Mouse (Mus musculus): ENCODE results near the gene Mybl2. TPM values are rescaled to one million over a fixed set of nuclear protein-coding genes. Genes with fewer than 3 reads are reported as not detected.
"Not testable (repeated sequence)": the region's sequence is repeated elsewhere in the genome, so short reads cannot be mapped to it uniquely, and the experiment has no call there.

Gene Mybl2
- total and polyA plus RNA-seq, 3 experiments: 60.8 to 145 TPM; not detected in 1

DNA sequence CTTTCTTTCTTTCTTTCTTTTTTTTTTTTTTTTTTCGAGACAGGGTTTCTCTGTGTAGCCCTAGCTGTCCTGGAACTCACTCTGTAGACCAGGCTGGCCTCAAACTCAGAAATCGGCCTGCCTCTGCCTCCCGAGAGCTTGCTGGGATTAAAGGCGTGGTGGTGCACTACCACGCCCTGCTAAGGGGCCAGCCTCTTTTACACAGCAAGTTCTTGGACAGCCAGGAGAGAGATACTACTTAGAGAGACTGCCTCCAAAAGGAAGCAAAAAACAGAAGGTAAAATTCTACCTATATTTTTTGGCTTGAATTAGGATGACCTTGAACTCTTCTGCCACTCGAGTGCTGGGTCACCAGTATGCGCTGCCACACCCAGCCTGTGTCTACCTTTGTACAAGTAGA is 4.5 kb downstream of the Mybl2 start:
- H3K9ac ChIP-seq (ENCODE audit: control insufficient read depth, low read depth, low read length, poor library complexity, severe bottlenecking); H3K27me3 ChIP-seq (ENCODE audit: control insufficient read depth in 1 of 2, insufficient read depth in 2 of 2, low read length in 2 of 2); DNase-seq (ENCODE audit: low read depth, low spot score); H3K9me3 ChIP-seq (replicated peaks; ENCODE audit: insufficient read depth, low read length); H3K27ac ChIP-seq (ENCODE audit: control insufficient read depth, low read depth, low read length); H3K4me3 ChIP-seq (ENCODE audit: control insufficient read depth in 1 of 2, insufficient read depth in 1 of 2, low read depth in 2 of 2, low read length in 2 of 2): not testable (repeated sequence)
- Histone ChIP-seq H3K79me2 (ENCODE audit: control insufficient read depth, insufficient read depth, low read length, poor library complexity) (peaks cover 50% of the 10 kb centered on the region), H3K4me1 (ENCODE audit: control insufficient read depth in 1 of 2, insufficient read depth in 2 of 2, low read length in 2 of 2) (peaks cover 3 to 19% of the 10 kb centered on the region in 2 experiments; a peak in 3 of 4 replicates), H3K36me3 (ENCODE audit: control insufficient read depth in 1 of 2, insufficient read depth in 2 of 2, low read length in 2 of 2) (peaks cover 12 to 26% of the 10 kb centered on the region in 2 experiments; a peak in 3 of 4 replicates)

DNA sequence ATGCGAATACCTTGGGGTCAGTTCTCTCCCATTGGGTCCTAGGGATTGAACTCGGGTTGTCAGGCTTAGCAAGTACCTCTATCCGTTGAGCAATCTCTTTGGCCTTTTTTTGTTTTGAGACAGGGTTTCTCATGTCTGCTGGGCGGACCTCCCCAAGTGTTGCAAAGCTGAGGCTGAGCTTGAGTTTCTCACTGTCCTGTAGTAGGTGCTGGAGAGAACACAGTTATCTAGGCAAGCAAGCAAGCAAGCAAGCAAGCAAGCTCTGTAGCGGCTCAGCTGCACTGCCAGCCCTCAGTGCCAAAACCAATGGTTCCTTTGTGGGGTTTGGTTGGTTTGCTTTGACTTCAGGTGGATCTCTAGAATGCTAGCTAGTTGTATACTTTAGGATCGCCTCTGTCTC is 6.1 kb downstream of the Mybl2 start:
- peak; percentile 18 for DNase-seq (ENCODE audit: low read depth, low spot score)
- H3K79me2 ChIP-seq (ENCODE audit: control insufficient read depth, insufficient read depth, low read length, poor library complexity): peaks cover 38% of the 10 kb centered on the region
- no peaks in the 10 kb centered on the region for H3K27me3 ChIP-seq (ENCODE audit: control insufficient read depth in 1 of 2, insufficient read depth in 2 of 2, low read length in 2 of 2)
- H3K4me1 ChIP-seq (ENCODE audit: control insufficient read depth in 1 of 2, insufficient read depth in 2 of 2, low read length in 2 of 2): peaks cover 3 to 18% of the 10 kb centered on the region in 2 experiments; a peak in 3 of 4 replicates
- no peaks in the 10 kb centered on the region for H3K9me3 ChIP-seq (replicated peaks; ENCODE audit: insufficient read depth, low read length)
- H3K9ac ChIP-seq (ENCODE audit: control insufficient read depth, low read depth, low read length, poor library complexity, severe bottlenecking): no peak overlapping the region; the same call in 1 of the 2 replicates
- H3K27ac ChIP-seq (ENCODE audit: control insufficient read depth, low read depth, low read length): no peak overlapping the region
- H3K36me3 ChIP-seq (ENCODE audit: control insufficient read depth in 1 of 2, insufficient read depth in 2 of 2, low read length in 2 of 2): peaks cover 16 to 26% of the 10 kb centered on the region in 2 experiments
- no peak overlapping the region for H3K4me3 ChIP-seq (ENCODE audit: control insufficient read depth in 1 of 2, insufficient read depth in 1 of 2, low read depth in 2 of 2, low read length in 2 of 2)
- TF ChIP-seq JUND (IDR thresholded peaks at IDR 0.05; ENCODE audit: low read depth, low read length) (no peak), POLR2AphosphoS5 (IDR thresholded peaks at IDR 0.05; ENCODE audit: borderline replicate concordance, low read depth, low read length) (no peak), NRF1 (IDR thresholded peaks at IDR 0.05; ENCODE audit: insufficient read depth, low read depth, low read length, poor library complexity, severe bottlenecking) (no peak), HCFC1 (IDR thresholded peaks at IDR 0.05; ENCODE audit: low read depth, low read length) (no peak), BHLHE40 (IDR thresholded peaks at IDR 0.05; ENCODE audit: borderline replicate concordance, low read depth, low read length) (no peak), POLR2AphosphoS2 (IDR thresholded peaks at IDR 0.05; ENCODE audit: low read length) (no peak), TAL1 (IDR thresholded peaks at IDR 0.05; ENCODE audit: low read length) (no peak), ZNF384 (IDR thresholded peaks at IDR 0.05; ENCODE audit: low read depth, low read length) (no peak), MYB (IDR thresholded peaks at IDR 0.05; ENCODE audit: low read depth, low read length) (no peak), CTCF (IDR thresholded peaks at IDR 0.05 in 2 of 3, conservative IDR thresholded peaks at IDR 0.05 in 1 of 3; ENCODE audit: control insufficient read depth in 1 of 3, insufficient read depth in 1 of 3, low read depth in 2 of 3, low read length in 3 of 3, poor library complexity in 1 of 3, severe bottlenecking in 1 of 3) (no peak), POLR2A (IDR thresholded peaks at IDR 0.05; ENCODE audit: control insufficient read depth in 1 of 2, insufficient read depth in 1 of 2, low read depth in 1 of 2, low read length in 2 of 2, poor library complexity in 1 of 2) (no peak), MYC (IDR thresholded peaks at IDR 0.05; ENCODE audit: low read depth, low read length) (no peak), USF1 (IDR thresholded peaks at IDR 0.05; ENCODE audit: low read depth, low read length) (no peak), NELFE (IDR thresholded peaks at IDR 0.05; ENCODE audit: low read depth, low read length) (no peak), ELF1 (IDR thresholded peaks at IDR 0.05; ENCODE audit: low read depth, low read length) (no peak), EP300 (IDR thresholded peaks at IDR 0.05; ENCODE audit: low read depth in 1 of 2, low read length in 2 of 2) (no peak), TBP (IDR thresholded peaks at IDR 0.05; ENCODE audit: low read depth, low read length) (no peak)

Data from MEL (cell line).